Mouse (Mus musculus): ENCODE measurements at regions not wholly inside any gene's neighbourhood (a gene's known extent, or its start where the extent isn't known, plus 50 kb on each side); places are given as distances from the start of the nearest gene placed in this dataset.

DNA sequence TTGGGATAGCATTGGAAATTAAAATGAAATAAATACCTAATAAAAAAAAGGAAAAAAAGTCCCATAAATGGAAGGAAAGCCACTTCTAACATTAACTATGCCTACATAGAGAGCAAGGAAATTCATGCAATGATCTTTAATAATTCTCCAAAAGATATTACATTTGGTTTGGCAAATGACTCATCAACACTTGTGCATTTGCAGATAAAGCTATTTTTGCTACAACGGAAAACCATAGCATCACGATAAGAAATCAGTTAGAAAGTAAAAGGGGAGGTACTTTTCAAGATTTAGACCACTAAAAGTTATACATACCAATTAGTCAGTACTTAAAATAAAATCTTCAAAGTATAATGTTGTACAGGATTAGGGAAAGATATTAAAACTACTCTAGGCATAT lies 109.4 kb upstream of the Tom1l1 start:
- DNase-seq (ENCODE audit: low spot score), result no peak

- no peak for DNase-seq (ENCODE audit: low spot score)
These were observed 95.4 kb upstream of the Tom1l1 start for GRCm38 (mm10) chr11:90783537-90783936.

GRCm38 (mm10) chr11:90782975-90783374 lies 94.8 kb upstream of the Tom1l1 start:
- peak; percentile 6 for DNase-seq (ENCODE audit: low spot score)

- no peak for DNase-seq (ENCODE audit: low spot score)
These were observed 87.6 kb upstream of the Tom1l1 start for GRCm38 (mm10) chr11:90775752-90776151.

GRCm38 (mm10) chr11:90755981-90756380 lies 67.8 kb upstream of the Tom1l1 start:
- no peak for DNase-seq (ENCODE audit: low spot score)

GRCm38 (mm10) chr11:90748448-90748847 lies 60.3 kb upstream of the Tom1l1 start:
- DNase-seq (ENCODE audit: low spot score), result no peak

- DNase-seq (ENCODE audit: low spot score), result no peak
These were observed 53.9 kb upstream of the Tom1l1 start for GRCm38 (mm10) chr11:90741952-90742617.

DNA sequence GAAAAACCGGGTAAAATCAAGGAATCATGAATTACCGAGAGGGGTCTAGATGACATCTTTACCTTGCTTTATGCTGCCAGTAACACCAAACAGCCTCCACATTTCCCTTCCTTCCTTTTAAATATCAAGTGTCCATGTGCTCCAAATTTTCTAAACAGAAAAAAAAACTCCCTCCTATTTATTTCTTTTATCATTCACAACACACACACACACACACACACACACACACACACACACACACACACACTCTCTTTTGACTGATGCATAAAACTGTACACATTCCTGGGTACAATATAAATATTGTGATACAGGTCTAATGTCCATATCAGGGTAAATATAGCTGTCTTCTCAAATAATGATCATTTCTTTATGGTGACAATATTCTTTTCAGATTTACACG lies 51.3 kb upstream of the Tom1l1 start:
- DNase-seq (ENCODE audit: low spot score), result no peak

- no peak for DNase-seq (ENCODE audit: low spot score)
These were observed 50.6 kb upstream of the Tom1l1 start for GRCm38 (mm10) chr11:90738741-90739140.
